Mouse (Mus musculus): ENCODE measurements around the gene Smim17. TPM values are rescaled to one million over a fixed set of nuclear protein-coding genes. Genes with fewer than 3 reads are reported as not detected.
"Not testable (repeated sequence)": the region's sequence is repeated elsewhere in the genome, so short reads cannot be mapped to it uniquely, and the experiment has no call there.

Gene Smim17
- polyA plus RNA-seq (2021) = 0.36 TPM

DNA sequence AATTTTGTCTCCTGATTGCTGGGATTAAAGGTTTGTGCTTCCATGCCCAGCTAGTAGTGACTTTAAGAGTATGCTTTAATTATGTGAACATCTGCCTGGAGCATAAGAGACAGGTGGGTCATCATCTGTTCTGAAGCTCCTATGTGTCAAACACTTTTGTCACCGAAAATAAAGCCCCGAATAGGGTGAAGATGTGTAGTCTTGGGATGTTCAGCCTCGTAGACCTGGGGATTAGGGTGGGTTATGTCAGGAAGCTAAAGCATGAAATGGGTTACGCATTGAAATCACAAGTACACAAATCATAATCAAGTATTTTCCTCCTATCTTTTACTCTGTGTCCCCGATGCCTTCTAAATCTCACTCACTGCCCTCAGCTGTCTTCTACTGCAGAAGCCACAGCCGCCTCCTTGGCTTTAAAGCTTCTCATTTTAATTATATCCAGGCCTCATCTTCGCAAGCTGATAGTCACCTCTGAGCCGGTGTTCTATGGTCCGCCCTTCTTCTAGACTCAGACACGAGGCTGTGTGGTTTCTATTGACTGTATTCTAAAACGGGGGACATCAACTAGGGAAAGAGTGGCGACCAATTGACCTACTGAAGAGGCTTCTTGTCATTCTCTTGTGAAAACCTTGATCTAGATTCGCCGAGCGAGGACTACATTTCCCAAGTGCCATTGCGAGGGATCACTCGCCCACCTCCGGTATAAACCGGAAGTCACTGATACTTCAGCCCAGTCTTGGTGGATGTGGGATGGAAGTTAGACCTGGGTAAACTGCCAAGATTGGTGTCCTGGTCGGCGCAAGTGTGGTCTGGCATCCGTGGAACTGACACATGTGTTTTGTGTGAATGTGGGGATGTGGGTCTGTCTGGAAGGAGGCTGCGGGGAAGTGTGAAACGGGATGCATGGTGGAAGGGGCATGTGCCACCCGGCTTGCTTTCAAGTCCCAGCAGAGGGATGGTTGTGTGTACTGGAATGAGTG is at the start of gene Smim17:
Smim17 (plus strand) TSS at position 720 of the 980 bp plus-strand sequence.
- DNase-seq (ENCODE audit: low read depth, low spot score) (no peak), ATAC-seq (peak; percentile 96)
- no peak for TF ChIP-seq CTCF (IDR thresholded peaks at IDR 0.05)
- POLR2A ChIA-PET = no interaction called here
- CTCF ChIA-PET = no interaction called here
- in situ Hi-C loops (cut with MboI; ENCODE audit: low pct_unique_long_range_greater_than_20kb) = no loop called here
- no peaks in the 10 kb centered on the region for H3K27me3 ChIP-seq

DNA sequence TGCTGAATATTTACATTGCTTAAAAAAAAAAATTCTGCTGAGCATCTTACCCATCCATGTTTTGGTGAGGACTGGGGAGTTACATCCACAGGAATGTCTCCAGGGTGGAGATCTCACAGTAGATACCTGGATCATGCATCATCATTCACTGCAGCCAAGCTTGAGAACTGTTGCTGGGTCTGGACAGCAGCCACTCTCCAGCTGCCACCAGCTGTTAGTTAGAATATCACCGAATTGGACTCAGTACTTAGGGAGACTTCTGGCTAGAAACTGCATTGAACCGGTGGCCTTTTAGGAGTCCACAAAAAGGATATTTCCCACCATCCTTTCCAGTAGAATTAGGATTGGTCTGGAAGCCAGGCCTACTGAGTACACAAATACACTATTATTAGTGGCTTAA is 40.4 kb upstream of the Smim17 start:
- in situ Hi-C loops (cut with MboI; ENCODE audit: low pct_unique_long_range_greater_than_20kb) = loop anchor here (5.0 kb wide), 2 partner anchors 74 to 169 kb away; no protein-coding TSS in a partner anchor
- no peak for DNase-seq (ENCODE audit: low read depth, low spot score)
- H3K27me3 ChIP-seq = peaks cover 9% of the 10 kb centered on the region
- ATAC-seq = no peak
- ChIA-PET CTCF (interaction anchor here (1.4 to 3.3 kb wide), 3 partner anchors 11 to 370 kb away, joined by 3 to 17 read pairs (median 3); no protein-coding TSS in a partner anchor), POLR2A (no interaction called here)
- TF ChIP-seq CTCF (IDR thresholded peaks at IDR 0.05) = no peak

DNA sequence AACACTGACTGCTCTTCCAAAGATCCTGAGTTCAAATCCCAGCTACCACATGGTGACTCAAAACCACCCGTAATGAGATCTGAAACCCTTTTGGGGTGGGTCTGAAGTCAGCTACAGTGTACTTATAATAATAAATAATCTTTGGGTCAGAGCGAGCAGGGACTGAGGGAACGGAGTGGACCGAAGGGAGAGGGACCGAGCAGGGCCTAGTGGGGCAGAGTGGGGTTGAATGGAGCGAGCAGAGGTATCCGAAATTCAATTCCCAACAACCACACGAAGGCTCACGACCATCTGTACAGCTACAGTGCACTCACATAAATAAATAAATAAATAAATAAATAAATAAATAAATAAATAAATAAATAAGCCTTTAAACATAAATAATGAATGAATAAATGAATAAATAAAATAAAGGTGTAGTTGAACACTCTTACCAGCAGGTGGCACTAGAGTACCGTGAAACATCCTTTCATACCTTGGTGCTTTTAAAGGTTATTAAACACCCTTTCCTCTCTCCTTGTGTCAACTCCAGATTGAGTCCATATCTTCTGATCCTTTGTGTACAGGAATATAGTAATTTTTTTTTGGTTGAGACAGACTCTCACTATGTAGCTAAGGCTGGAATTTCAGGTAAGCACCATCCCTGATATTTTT is 39.5 kb upstream of the Smim17 start:
- in situ Hi-C loops (cut with MboI; ENCODE audit: low pct_unique_long_range_greater_than_20kb) = loop anchor here (5.0 kb wide), 2 partner anchors 73 to 168 kb away; no protein-coding TSS in a partner anchor
- ATAC-seq (no peak), DNase-seq (ENCODE audit: low read depth, low spot score) (no peak)
- peak; percentile 43 for TF ChIP-seq CTCF (IDR thresholded peaks at IDR 0.05)
- H3K27me3 ChIP-seq = peaks cover 9% of the 10 kb centered on the region
- POLR2A ChIA-PET = no interaction called here
- CTCF ChIA-PET = interaction anchor here (0.7 to 3.3 kb wide), 10 partner anchors 12 to 369 kb away, joined by 3 to 17 read pairs (median 3); partner anchors contain the start of gene Gm3854

GRCm38 (mm10) chr7:6360477-6361060 is 37.9 kb upstream of the Smim17 start:
- ChIA-PET POLR2A (interaction anchor here (0.7 kb wide), 1 partner anchor 49 kb away, joined by 3 read pairs; the partner anchor contains the start of gene Gm20715), CTCF (interaction anchor here (1.4 to 3.3 kb wide), 4 partner anchors 17 to 368 kb away, joined by 3 to 17 read pairs (median 6); partner anchors contain the start of gene Gm3854)
- TF ChIP-seq CTCF (IDR thresholded peaks at IDR 0.05) = no peak
- H3K27me3 ChIP-seq = peaks cover 8% of the 10 kb centered on the region
- DNase-seq (ENCODE audit: low read depth, low spot score) (no peak), ATAC-seq (no peak)
- in situ Hi-C loops (cut with MboI; ENCODE audit: low pct_unique_long_range_greater_than_20kb) = loop anchor here (5.0 kb wide), 2 partner anchors 367 to 557 kb away; no protein-coding TSS in a partner anchor

DNA sequence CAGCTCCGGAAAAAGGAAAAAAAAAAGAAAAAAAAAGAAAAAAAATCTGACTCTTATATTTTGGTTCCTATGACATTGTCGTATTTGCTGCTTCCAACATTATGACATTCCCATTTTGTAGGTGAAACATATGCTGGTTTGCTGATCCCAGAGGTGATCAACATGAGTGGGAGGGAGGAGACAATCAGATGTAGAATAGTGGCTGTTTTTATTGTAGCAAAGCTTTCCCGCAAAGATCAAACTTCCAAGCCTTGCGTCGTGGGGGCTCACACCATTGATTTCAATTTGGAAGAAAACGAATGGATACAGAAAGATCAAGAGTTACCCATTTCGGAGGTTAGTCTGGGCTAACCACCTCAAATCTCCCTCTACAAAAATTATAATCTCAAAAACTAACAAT is 36.8 kb upstream of the Smim17 start:
- DNase-seq (ENCODE audit: low read depth, low spot score) (no peak), ATAC-seq (no peak)
- ChIA-PET POLR2A (interaction anchor here (0.6 kb wide), 1 partner anchor 14 kb away, joined by 5 read pairs; no protein-coding TSS in a partner anchor), CTCF (interaction anchor here (1.4 to 3.3 kb wide), 2 partner anchors 73 to 367 kb away, joined by 3 to 17 read pairs; no protein-coding TSS in a partner anchor)
- in situ Hi-C loops (cut with MboI; ENCODE audit: low pct_unique_long_range_greater_than_20kb) = loop anchor here (5.0 kb wide), 2 partner anchors 366 to 556 kb away; no protein-coding TSS in a partner anchor
- no peak for TF ChIP-seq CTCF (IDR thresholded peaks at IDR 0.05)
- no peaks in the 10 kb centered on the region for H3K27me3 ChIP-seq

DNA sequence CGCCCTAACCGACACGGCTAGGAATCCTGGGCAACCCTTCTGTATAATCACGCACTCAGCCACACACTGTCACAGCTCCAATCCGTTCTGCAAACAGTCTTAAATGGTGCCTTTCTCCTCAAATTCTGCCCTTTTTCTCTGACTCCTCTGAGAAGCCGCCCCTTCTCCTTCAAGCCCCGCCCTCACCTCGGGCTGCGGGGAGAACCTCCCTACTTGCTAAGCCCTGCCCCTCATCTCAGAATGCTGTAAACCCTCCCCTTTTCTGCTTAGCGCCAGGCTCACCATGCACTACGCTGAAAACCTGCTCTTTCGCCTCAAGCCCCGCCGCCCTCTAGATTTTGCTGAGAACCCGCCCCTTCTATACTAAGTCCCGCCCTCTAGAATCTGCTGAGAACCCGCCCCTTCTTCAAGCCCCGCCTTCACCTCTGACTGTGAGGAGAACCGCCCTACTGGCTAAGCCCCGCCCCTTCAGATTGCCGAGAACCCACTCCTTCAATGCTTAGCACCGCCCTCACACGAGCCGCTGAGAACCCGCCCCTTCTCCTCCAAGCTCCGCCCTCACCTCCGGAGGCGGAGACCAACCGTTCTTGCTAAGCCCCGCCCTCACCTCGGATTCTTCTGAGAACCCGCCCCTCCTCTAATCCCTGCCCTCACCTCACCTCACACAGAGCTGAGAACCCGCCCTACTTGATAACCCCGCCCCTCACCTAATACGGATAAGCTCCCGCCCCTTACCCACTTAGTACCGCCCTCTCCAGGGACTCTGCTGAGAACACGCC is 36.1 kb upstream of the Smim17 start:
- ChIA-PET POLR2A (interaction anchor here (0.6 kb wide), 1 partner anchor 15 kb away, joined by 5 read pairs; no protein-coding TSS in a partner anchor), CTCF (interaction anchor here (0.9 to 1.8 kb wide), 3 partner anchors 12 to 73 kb away, joined by 3 to 4 read pairs (median 4); no protein-coding TSS in a partner anchor)
- in situ Hi-C loops (cut with MboI; ENCODE audit: low pct_unique_long_range_greater_than_20kb) = loop anchor here (5.0 kb wide), 2 partner anchors 365 to 555 kb away; no protein-coding TSS in a partner anchor
- H3K27me3 ChIP-seq = no peaks in the 10 kb centered on the region
- no peak for TF ChIP-seq CTCF (IDR thresholded peaks at IDR 0.05)
- ATAC-seq (peak; percentile 97), DNase-seq (ENCODE audit: low read depth, low spot score) (peak; percentile 95)

- TF ChIP-seq CTCF (IDR thresholded peaks at IDR 0.05) = no peak
- ATAC-seq (peak; percentile 78), DNase-seq (ENCODE audit: low read depth, low spot score) (peak; percentile 78)
- H3K27me3 ChIP-seq = no peaks in the 10 kb centered on the region
- ChIA-PET CTCF (interaction anchor here (0.9 to 1.8 kb wide), 3 partner anchors 11 to 72 kb away, joined by 3 to 4 read pairs (median 4); no protein-coding TSS in a partner anchor), POLR2A (no interaction called here)
- in situ Hi-C loops (cut with MboI; ENCODE audit: low pct_unique_long_range_greater_than_20kb) = loop anchor here (5.0 kb wide), 2 partner anchors 364 to 554 kb away; no protein-coding TSS in a partner anchor
Measured at GRCm38 (mm10) chr7:6363047-6363488, 35.4 kb upstream of the Smim17 start, which contains the start of gene Zfp78. Gene Zfp78, plus strand, starts transcription at chr7:6363280.

DNA sequence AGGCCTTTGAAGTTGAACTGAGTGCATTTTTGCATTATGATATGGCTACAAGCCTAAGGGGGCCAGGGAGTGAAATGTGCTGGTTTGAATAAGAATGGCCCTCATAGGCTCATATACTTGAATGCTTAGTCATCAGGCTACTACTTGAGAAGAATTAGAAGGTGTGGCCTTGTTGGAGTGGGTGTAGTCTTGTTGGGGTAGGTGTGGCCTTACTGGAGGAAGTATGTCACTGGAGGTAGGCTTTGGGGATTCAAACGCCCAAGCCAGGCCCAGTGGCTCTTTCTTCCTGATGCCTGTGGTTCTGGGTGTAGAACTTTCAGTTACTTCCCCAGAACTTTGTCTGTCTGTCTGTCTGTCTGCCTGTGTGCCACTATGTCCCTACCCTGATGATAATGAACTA is 33.8 kb upstream of the Smim17 start:
- in situ Hi-C loops (cut with MboI; ENCODE audit: low pct_unique_long_range_greater_than_20kb) = loop anchor here (5.0 kb wide), 2 partner anchors 363 to 553 kb away; no protein-coding TSS in a partner anchor
- no peak for DNase-seq (ENCODE audit: low read depth, low spot score)
- CTCF ChIA-PET = no interaction called here
- ATAC-seq = no peak
- TF ChIP-seq CTCF (IDR thresholded peaks at IDR 0.05) = no peak
- H3K27me3 ChIP-seq = no peaks in the 10 kb centered on the region
- POLR2A ChIA-PET = no interaction called here

DNA sequence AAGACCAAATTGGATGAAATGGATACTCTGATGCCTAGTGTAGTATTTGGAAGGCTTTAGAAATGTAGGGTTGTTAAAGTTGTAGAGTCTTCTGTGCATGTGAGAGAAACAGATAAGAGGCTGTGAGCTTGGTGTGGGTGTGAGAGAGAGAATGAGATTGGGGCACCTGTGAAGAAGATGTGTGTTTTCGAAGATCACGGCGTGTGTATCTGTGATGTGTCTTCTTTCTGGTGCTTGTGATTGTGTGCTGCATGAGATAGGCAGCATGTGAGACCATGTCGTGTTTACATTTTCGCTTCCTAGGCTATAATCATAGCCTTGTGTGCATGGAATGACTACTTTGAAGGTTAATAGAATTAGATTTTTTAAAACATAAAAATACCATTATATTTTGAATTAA is 31.3 kb upstream of the Smim17 start:
- POLR2A ChIA-PET = interaction anchor here (0.6 kb wide), 1 partner anchor 429 kb away, joined by 5 read pairs; no protein-coding TSS in a partner anchor
- ATAC-seq = no peak
- CTCF ChIA-PET = interaction anchor here (1.8 kb wide), 1 partner anchor 9 kb away, joined by 4 read pairs; no protein-coding TSS in a partner anchor
- no peaks in the 10 kb centered on the region for H3K27me3 ChIP-seq
- in situ Hi-C loops (cut with MboI; ENCODE audit: low pct_unique_long_range_greater_than_20kb) = no loop called here
- no peak for TF ChIP-seq CTCF (IDR thresholded peaks at IDR 0.05)
- DNase-seq (ENCODE audit: low read depth, low spot score) = no peak

GRCm38 (mm10) chr7:6368146-6368545 is 30.4 kb upstream of the Smim17 start:
- ATAC-seq, POLR2A ChIA-PET: not testable (repeated sequence)
- CTCF ChIA-PET = interaction anchor here (1.8 kb wide), 1 partner anchor 8 kb away, joined by 4 read pairs; no protein-coding TSS in a partner anchor

More at GRCm38 (mm10) chr7:6368146-6368545, 30.4 kb upstream of the Smim17 start:
- in situ Hi-C loops (cut with MboI; ENCODE audit: low pct_unique_long_range_greater_than_20kb); H3K27me3 ChIP-seq; DNase-seq (ENCODE audit: low read depth, low spot score): not testable (repeated sequence)
